Comparison of ENCODE assay signal across 23 mouse cellular contexts in genomic region chr1:157427604-157428003, GRCm38 (mm10). TPM values are rescaled to one million over a fixed set of nuclear protein-coding genes. Genes with fewer than 3 reads are reported as not detected.
DNase-seq lines count a peak whose midpoint lies in the region; ATAC-seq lines count a peak whose summit lies in the region.
"Had no signal": no experiment of that assay in that cellular context is flagged by ENCODE, and none has a peak within 500 bp of the region (broad histone marks: within the 10 kb centered on the region; RNA-seq: fewer than 3 reads in every experiment).

No protein-coding gene starts in this region.

- 92% methylated on average over 4 of the region's 4 CpGs for WGBS in embryonic facial prominence, embryonic 10.5 days

- DNase-seq in frontal cortex, postnatal 25 days (ENCODE audit: low spot score in 2 of 2): no peak
- peak; percentile 32 to 43 for DNase-seq in layer of hippocampus, adult 8-10 months (ENCODE audit: low spot score in 2 of 2)
- no peak for DNase-seq in layer of hippocampus, adult 9-10 months (ENCODE audit: low spot score)
- peak; percentile 83 for DNase-seq in brain, adult 2 months (ENCODE audit: low read depth, low spot score)
- DNase-seq in telencephalon, adult 2 months (ENCODE audit: low read depth, low spot score): peak; percentile 80
- no peak for DNase-seq in embryonic facial prominence, embryonic 10.5 days (ENCODE audit: low spot score)
- DNase-seq: adrenal gland, adult 8-10 months; adrenal gland, postnatal 36 days; B cell, adult 2 months; cerebellum, adult 18-20 months; cerebellum, adult 9-11 months; cerebellum, postnatal 36 days; gastrocnemius, postnatal 14 days; heart, postnatal 10 days had no signal

- H3K4me3 ChIP-seq in embryonic facial prominence, embryonic 10.5 days: no peak overlapping the region
- H3K4me3 ChIP-seq: embryonic facial prominence, embryonic 15.5 days; erythroblast, embryonic 14.5 days; forebrain, embryonic 15.5 days; hindbrain, embryonic 12.5 days had no signal

- no peaks in the 10 kb centered on the region for H3K27me3 ChIP-seq in embryonic facial prominence, embryonic 10.5 days (replicated peaks; ENCODE audit: low read depth, poor library complexity, severe bottlenecking)
- H3K27me3 ChIP-seq: embryonic facial prominence, embryonic 15.5 days; forebrain, embryonic 15.5 days; hindbrain, embryonic 12.5 days had no signal

- no peak overlapping the region for H3K27ac ChIP-seq in embryonic facial prominence, embryonic 10.5 days (replicated peaks)
- H3K27ac ChIP-seq: embryonic facial prominence, embryonic 15.5 days; forebrain, embryonic 15.5 days; hindbrain, embryonic 12.5 days had no signal

- H3K9me3 ChIP-seq in embryonic facial prominence, embryonic 10.5 days: no peaks in the 10 kb centered on the region
- H3K9me3 ChIP-seq: embryonic facial prominence, embryonic 15.5 days; forebrain, embryonic 15.5 days; G1E; hindbrain, embryonic 12.5 days had no signal

- H3K36me3 ChIP-seq in embryonic facial prominence, embryonic 10.5 days (replicated peaks): no peaks in the 10 kb centered on the region
- H3K36me3 ChIP-seq: embryonic facial prominence, embryonic 15.5 days; forebrain, embryonic 15.5 days; G1E; hindbrain, embryonic 12.5 days had no signal

- no peaks in the 10 kb centered on the region for H3K4me1 ChIP-seq in embryonic facial prominence, embryonic 10.5 days
- H3K4me1 ChIP-seq: embryonic facial prominence, embryonic 15.5 days had no signal

- peak; percentile 89 for ATAC-seq in frontal cortex, adult (ENCODE audit: low TSS enrichment)
- ATAC-seq: CD4-positive, CD25-positive, alpha-beta regulatory T cell, adult 4 months; forebrain, embryonic 15.5 days; hindbrain, embryonic 16.5 days; inflammation-experienced regulatory T-cells, adult 6 months had no signal

RNA-seq across cellular contexts. Expression of gene Rasal2, which starts 15.2 kb away (rescaled TPM):
- 10 to 100 TPM; 75.9 to 93.0 (median 84.7) TPM for total RNA-seq in layer of hippocampus, adult 8-10 months (2022)
- 8.0 and 9.0 TPM in 2 replicates for polyA plus RNA-seq in embryonic facial prominence, embryonic 10.5 days (2016; fragmentation: Nextera tagmentation; extraction: Ambion mirVana)
- polyA plus RNA-seq: CD4-positive, CD25-positive, alpha-beta regulatory T cell, adult 4 months; erythroblast, embryonic 14.5 days had no signal

RNA-seq across cellular contexts. Expression of gene Cryzl2, which starts 30.8 kb away (rescaled TPM):
- total RNA-seq in layer of hippocampus, adult 8-10 months (2022): 10 to 100 TPM in 2 of 4 experiments, 1 to 10 TPM in 2; 5.0 to 12.2 (median 9.4) TPM
- polyA plus RNA-seq in embryonic facial prominence, embryonic 10.5 days (2016; fragmentation: Nextera tagmentation; extraction: Ambion mirVana): 5.4 and 8.1 TPM in 2 replicates
- polyA plus RNA-seq: G1E had no signal

Comparison
In these comparisons a context has a peak if more than half of its experiments do, and no peak if none do; other contexts are left out.
1. DNase-seq: peak in layer of hippocampus, adult 8-10 months (2 of 2), brain, adult 2 months (single experiment) and telencephalon, adult 2 months (single experiment); none in frontal cortex, postnatal 25 days (0 of 2), layer of hippocampus, adult 9-10 months (single experiment) and embryonic facial prominence, embryonic 10.5 days (single experiment).